Comparison of ENCODE assay signal across 8 mouse cellular contexts in the genomic region with DNA sequence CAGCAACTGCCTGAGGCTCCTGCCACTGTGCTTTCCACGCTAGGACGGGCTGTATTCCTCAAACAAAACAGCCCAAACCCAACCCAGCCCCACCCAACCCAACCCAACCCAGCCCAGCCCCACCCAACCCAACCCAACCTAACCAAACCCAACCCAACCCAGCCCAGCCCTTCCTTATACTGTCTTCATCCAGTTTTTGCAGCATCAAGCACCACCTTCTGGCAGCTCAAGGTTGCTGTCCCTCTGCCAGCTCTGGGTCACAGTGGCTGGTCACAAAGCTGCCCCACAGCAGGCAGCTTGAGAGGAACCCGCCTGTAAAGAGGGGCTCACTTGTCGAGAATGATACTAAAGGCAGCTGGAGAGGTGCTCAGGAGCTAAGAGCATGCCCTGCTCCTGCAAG. TPM values are rescaled to one million over a fixed set of nuclear protein-coding genes. Genes with fewer than 3 reads are reported as not detected.
A peak's percentile ranks its signal among the peaks of the same experiment; 100 is the strongest.
DNase-seq lines count a peak whose midpoint lies in the region; ATAC-seq lines count a peak whose summit lies in the region.

No protein-coding gene starts in this region.

- H3K27ac ChIP-seq in midbrain, embryonic 16.5 days (ENCODE audit: low read length), result no peak overlapping the region
- no peak overlapping the region for H3K27ac ChIP-seq in midbrain, embryonic 15.5 days
- no peak overlapping the region for H3K27ac ChIP-seq in stomach, embryonic 14.5 days (ENCODE audit: low read length)

- no peak overlapping the region for H3K9ac ChIP-seq in midbrain, embryonic 16.5 days (ENCODE audit: low read depth, low read length)
- H3K9ac ChIP-seq in midbrain, embryonic 15.5 days, result no peak overlapping the region
- H3K9ac ChIP-seq in stomach, embryonic 14.5 days (replicated peaks; ENCODE audit: low read depth, low read length), result no peak overlapping the region

- no peak overlapping the region for H3K4me2 ChIP-seq in midbrain, embryonic 16.5 days (ENCODE audit: low read length)
- no peak overlapping the region for H3K4me2 ChIP-seq in midbrain, embryonic 15.5 days
- no peak overlapping the region for H3K4me2 ChIP-seq in stomach, embryonic 14.5 days (replicated peaks; ENCODE audit: low read depth, low read length)

- ATAC-seq in midbrain, embryonic 16.5 days, result 0 out of 2 replicates have a peak, but pooled peaks have one; percentile 15
- no peak for ATAC-seq in midbrain, embryonic 15.5 days (replicated peaks)
- peak; percentile 37; the same call in 1 of the 2 replicates for ATAC-seq in stomach, embryonic 14.5 days (ENCODE audit: insufficient number of reproducible peaks, insufficient read depth, low FRiP score, low read depth)

- peak; percentile 74 to 84 for DNase-seq in adrenal gland, adult (ENCODE audit: inconsistent age in 2 of 2, low spot score in 1 of 2)
- DNase-seq in adrenal gland, postnatal 4 days (ENCODE audit: low spot score in 2 of 2), result no peak
- peak; percentile 43 for DNase-seq in kidney, postnatal 10 days
- DNase-seq in thymus, postnatal 0 days (ENCODE audit: low spot score), result no peak
- DNase-seq in left cerebral cortex, adult 11 months (ENCODE audit: low spot score), result no peak

- H3K27me3 ChIP-seq in midbrain, embryonic 16.5 days (ENCODE audit: control insufficient read depth, insufficient read depth, low read depth, low read length), result no peaks in the 10 kb centered on the region
- no peaks in the 10 kb centered on the region for H3K27me3 ChIP-seq in midbrain, embryonic 15.5 days (replicated peaks)
- H3K27me3 ChIP-seq in stomach, embryonic 14.5 days (ENCODE audit: control insufficient read depth, insufficient read depth, low read length), result no peaks in the 10 kb centered on the region

- no peaks in the 10 kb centered on the region for H3K9me3 ChIP-seq in midbrain, embryonic 16.5 days (replicated peaks; ENCODE audit: control insufficient read depth, low read length, poor library complexity, severe bottlenecking)
- H3K9me3 ChIP-seq in midbrain, embryonic 15.5 days, result no peaks in the 10 kb centered on the region
- H3K9me3 ChIP-seq in stomach, embryonic 14.5 days (ENCODE audit: control insufficient read depth, low read depth, low read length), result no peaks in the 10 kb centered on the region

- H3K36me3 ChIP-seq in midbrain, embryonic 16.5 days (ENCODE audit: control insufficient read depth, insufficient read depth, low read length), result peaks cover 49% of the 10 kb centered on the region
- H3K36me3 ChIP-seq in midbrain, embryonic 15.5 days (replicated peaks), result peaks cover 69% of the 10 kb centered on the region
- H3K36me3 ChIP-seq in stomach, embryonic 14.5 days (ENCODE audit: control insufficient read depth, insufficient read depth, low read length), result peaks cover 81% of the 10 kb centered on the region

- 78% methylated on average over 4 of the region's 4 CpGs for WGBS in midbrain, embryonic 16.5 days
- 84% methylated on average over 4 of the region's 4 CpGs for WGBS in midbrain, embryonic 15.5 days
- WGBS in stomach, embryonic 14.5 days, result 88% methylated on average over 4 of the region's 4 CpGs

- peaks cover 9% of the 10 kb centered on the region for H3K4me1 ChIP-seq in midbrain, embryonic 16.5 days (ENCODE audit: control insufficient read depth, insufficient read depth, low read length)
- peaks cover 19% of the 10 kb centered on the region for H3K4me1 ChIP-seq in midbrain, embryonic 15.5 days
- peaks cover 3% of the 10 kb centered on the region; the same call in 1 of the 2 replicates for H3K4me1 ChIP-seq in stomach, embryonic 14.5 days (ENCODE audit: control insufficient read depth, insufficient read depth, low read length)

- no peak overlapping the region for H3K4me3 ChIP-seq in midbrain, embryonic 16.5 days (ENCODE audit: low read depth, low read length)
- H3K4me3 ChIP-seq in midbrain, embryonic 15.5 days, result no peak overlapping the region
- H3K4me3 ChIP-seq in stomach, embryonic 14.5 days (ENCODE audit: low read depth, low read length), result no peak overlapping the region

RNA-seq across cellular contexts. Expression of gene Dync1li2, which starts 8.6 kb away (rescaled TPM):
- 100 to 1,000 TPM; 134 to 162 TPM for total RNA-seq in adrenal gland, postnatal 4 days (2021)
- polyA plus RNA-seq in midbrain, embryonic 16.5 days (2015; fragmentation: Nextera tagmentation; extraction: Ambion mirVana), result 114 and 136 TPM in 2 replicates
- polyA plus RNA-seq in midbrain, embryonic 15.5 days (2015; fragmentation: Nextera tagmentation; extraction: Ambion mirVana), result 112 and 123 TPM in 2 replicates
- 58.4 and 69.2 TPM in 2 replicates for polyA plus RNA-seq in stomach, embryonic 14.5 days (2014; fragmentation: Nextera tagmentation; extraction: Ambion mirVana)
- 23.6 and 27.0 TPM in 2 replicates for polyA plus RNA-seq in thymus, postnatal 0 days (2015; fragmentation: Nextera tagmentation; extraction: Ambion mirVana)

RNA-seq across cellular contexts. Expression of gene Cmtm4, which starts 38.7 kb away (rescaled TPM):
- total RNA-seq in adrenal gland, postnatal 4 days (2021), result 10 to 100 TPM; 26.9 to 29.6 TPM
- polyA plus RNA-seq in midbrain, embryonic 16.5 days (2015; fragmentation: Nextera tagmentation; extraction: Ambion mirVana), result 2.7 TPM in 2 replicates
- 2.4 and 2.6 TPM in 2 replicates for polyA plus RNA-seq in midbrain, embryonic 15.5 days (2015; fragmentation: Nextera tagmentation; extraction: Ambion mirVana)
- polyA plus RNA-seq in stomach, embryonic 14.5 days (2014; fragmentation: Nextera tagmentation; extraction: Ambion mirVana), result 6.4 and 7.2 TPM in 2 replicates
- polyA plus RNA-seq in thymus, postnatal 0 days (2015; fragmentation: Nextera tagmentation; extraction: Ambion mirVana), result 0.73 and 0.86 TPM in 2 replicates

Comparison
In these comparisons a context has a peak if more than half of its experiments do, and no peak if none do; other contexts are left out.
1. DNase-seq: peak in adrenal gland, adult (2 of 2) and kidney, postnatal 10 days (single experiment); none in adrenal gland, postnatal 4 days (0 of 2), thymus, postnatal 0 days (single experiment) and left cerebral cortex, adult 11 months (single experiment).